Mouse (Mus musculus) hindbrain, postnatal 0 days (tissue): ENCODE measurements around the gene Klf2. TPM values are rescaled to one million over a fixed set of nuclear protein-coding genes. Genes with fewer than 3 reads are reported as not detected.

Experiments used
- ATAC-seq: fragments of 200-750 bp; cut with Nextera tagmentation; 2 replicates; pipeline ENCODE4 v1.8.0; 2017; ENCODE audit warnings: mild to moderate bottlenecking, moderate TSS enrichment, moderate library complexity
- DNase-seq: peaks from one replicate; pipeline ENCODE4 v3.0.0-alpha.2; 2015; ENCODE audit warnings: low spot score
- H3K27ac ChIP-seq: fragments of 300-500 bp; sonication (generic); 2 replicates; pipeline ENCODE4 v1.5.1; 2014; ENCODE audit warnings: mild to moderate bottlenecking
- H3K27me3 ChIP-seq: fragments of 300-500 bp; sonication (generic); 2 replicates; pipeline ENCODE4 v1.6.1; 2014; ENCODE audit warnings: low read length, mixed read lengths; ENCODE audit not compliant: insufficient read depth
- H3K36me3 ChIP-seq: fragments of 300-500 bp; sonication (generic); 2 replicates; pipeline ENCODE4 v1.6.1; 2014; ENCODE audit warnings: low read length, mixed read lengths; ENCODE audit not compliant: insufficient read depth
- H3K4me1 ChIP-seq: fragments of 300-500 bp; sonication (generic); 2 replicates; pipeline ENCODE4 v1.6.1; 2014; ENCODE audit warnings: antibody characterized with exemption, low read length, mixed read lengths; ENCODE audit not compliant: insufficient read depth
- H3K4me2 ChIP-seq: fragments of 300-500 bp; sonication (generic); 2 replicates; pipeline ENCODE4 v1.6.1; 2014; ENCODE audit warnings: low read depth, mild to moderate bottlenecking, low read length, moderate library complexity, mixed read lengths
- H3K4me3 ChIP-seq: fragments of 300-500 bp; sonication (generic); 2 replicates; pipeline ENCODE4 v1.5.1; 2014; ENCODE audit warnings: low read length
- H3K9ac ChIP-seq: fragments of 300-500 bp; sonication (generic); replicated peaks from 2 replicates; pipeline ENCODE4 v1.6.1; 2014; ENCODE audit warnings: mild to moderate bottlenecking, low read length, moderate library complexity, mixed read lengths
- H3K9me3 ChIP-seq: fragments of 300-500 bp; sonication (generic); 2 replicates; pipeline ENCODE4 v1.6.1; 2016; ENCODE audit warnings: low read length, mixed read lengths
- CTCF ChIP-seq: IDR thresholded peaks from 2 replicates; pipeline ENCODE4 v1.5.1; 2016; ENCODE audit warnings: antibody characterized with exemption, control low read depth, low read depth
- WGBS: fragments of 180-500 bp; shearing (Covaris S2); extraction: QIAGEN DNeasy Blood & Tissue Kit; methylation state at CpG from one replicate; pipeline ENCODE4 v1.1.7; 2014; 5-methylcytosine and 5-hydroxymethylcytosine counted together
- polyA plus RNA-seq: library from polyadenylated mRNA; unstranded; fragments of >200 nt; fragmentation: Nextera tagmentation; extraction: Ambion mirVana; gene quantifications from 2 replicates; pipeline ENCODE4 v1.2.1, GENCODE M21; 2015
- total RNA-seq: library from RNA; depleted of rRNA; stranded (reverse); fragments of >200 nt; gene quantifications from 2 replicates; pipeline ENCODE4 v1.2.3, GENCODE M21; 2014

The Klf2 gene
- total and polyA plus RNA-seq, 2 experiments from 2014 or later, result 8.2 to 9.9 TPM

DNA sequence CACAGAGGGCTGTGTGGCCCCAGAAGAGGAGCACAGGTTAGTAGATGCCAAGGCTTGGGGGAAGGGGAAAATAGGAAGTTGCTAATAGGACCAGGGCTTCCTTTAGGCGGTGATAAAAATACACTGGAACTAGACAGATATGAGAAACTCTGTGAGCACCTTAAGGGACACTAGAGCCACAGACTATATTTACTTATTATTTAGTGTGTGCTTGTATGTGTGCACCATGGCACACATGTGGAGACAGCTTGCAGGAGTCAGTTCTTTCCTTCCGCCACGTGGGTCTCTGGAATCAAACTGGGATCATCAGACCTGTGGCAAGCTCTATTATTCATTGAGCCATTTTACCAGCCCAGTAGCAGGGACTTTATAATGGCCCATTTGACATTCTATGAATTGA is 23.7 kb upstream of the Klf2 start:
- Histone ChIP-seq H3K4me2 (peak overlapping the region; percentile 36; the same call in 1 of the 2 replicates), H3K4me1 (no peaks in the 10 kb centered on the region), H3K36me3 (no peaks in the 10 kb centered on the region), H3K4me3 (no peak overlapping the region), H3K9me3 (no peaks in the 10 kb centered on the region), H3K27me3 (no peaks in the 10 kb centered on the region), H3K27ac (peak overlapping the region; percentile 66), H3K9ac (no peak overlapping the region)
- DNase-seq (no peak), ATAC-seq (0 out of 2 replicates have a peak, but pooled peaks have one; percentile 19)
- WGBS, result 55% methylated on average over 3 of the region's 3 CpGs
- TF ChIP-seq CTCF, result no peak

DNA sequence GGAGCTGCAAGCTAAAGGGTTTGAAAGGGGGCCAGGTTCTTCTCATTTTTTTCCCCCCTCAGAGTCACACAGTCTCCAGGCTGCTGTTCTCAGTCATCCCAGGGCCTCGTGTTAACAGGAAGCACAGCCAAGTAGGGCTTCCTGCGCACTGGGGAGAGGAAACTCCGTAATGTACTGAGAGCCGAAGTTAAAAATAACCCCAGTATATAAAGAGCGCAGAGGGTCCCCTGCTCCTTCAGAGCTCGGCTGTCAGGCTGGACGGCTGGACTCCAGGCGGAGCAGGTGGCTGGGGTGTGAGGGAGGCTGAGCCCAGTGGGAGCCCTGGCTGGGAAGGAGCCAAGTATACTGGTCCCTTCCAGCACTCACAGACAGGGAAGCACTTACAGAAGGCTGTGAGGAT is 23.2 kb upstream of the Klf2 start:
- Histone ChIP-seq H3K9me3 (no peaks in the 10 kb centered on the region), H3K4me3 (no peak overlapping the region), H3K36me3 (no peaks in the 10 kb centered on the region), H3K27ac (peak overlapping the region; percentile 66), H3K4me2 (peak overlapping the region; percentile 36; the same call in 1 of the 2 replicates), H3K27me3 (no peaks in the 10 kb centered on the region), H3K9ac (no peak overlapping the region), H3K4me1 (no peaks in the 10 kb centered on the region)
- TF ChIP-seq CTCF, result no peak
- DNase-seq (peak; percentile 78), ATAC-seq (peak; percentile 86)
- 22% methylated on average over 8 of the region's 8 CpGs for WGBS

GRCm38 (mm10) chr8:72296561-72296960 is 22.3 kb upstream of the Klf2 start:
- no peaks in the 10 kb centered on the region for H3K36me3 ChIP-seq
- TF ChIP-seq CTCF, result no peak
- H3K27ac ChIP-seq, result no peak overlapping the region
- no peaks in the 10 kb centered on the region for H3K4me1 ChIP-seq
- no peak overlapping the region for H3K4me2 ChIP-seq
- H3K9me3 ChIP-seq, result no peaks in the 10 kb centered on the region
- ATAC-seq (no peak), DNase-seq (no peak)
- 92% methylated on average over 7 of the region's 8 CpGs for WGBS
- H3K27me3 ChIP-seq, result no peaks in the 10 kb centered on the region
- H3K9ac ChIP-seq, result no peak overlapping the region
- H3K4me3 ChIP-seq, result no peak overlapping the region

GRCm38 (mm10) chr8:72298928-72299327 is 19.9 kb upstream of the Klf2 start:
- no peak for DNase-seq
- no peak overlapping the region for H3K27ac ChIP-seq
- H3K36me3 ChIP-seq, result no peaks in the 10 kb centered on the region
- no peaks in the 10 kb centered on the region for H3K9me3 ChIP-seq
- no peaks in the 10 kb centered on the region for H3K4me1 ChIP-seq
- 89% methylated on average over 1 of the region's 1 CpGs for WGBS
- no peaks in the 10 kb centered on the region for H3K27me3 ChIP-seq
- TF ChIP-seq CTCF, result no peak
- no peak overlapping the region for H3K4me2 ChIP-seq
- ATAC-seq, result no peak
- H3K9ac ChIP-seq, result no peak overlapping the region
- no peak overlapping the region for H3K4me3 ChIP-seq

DNA sequence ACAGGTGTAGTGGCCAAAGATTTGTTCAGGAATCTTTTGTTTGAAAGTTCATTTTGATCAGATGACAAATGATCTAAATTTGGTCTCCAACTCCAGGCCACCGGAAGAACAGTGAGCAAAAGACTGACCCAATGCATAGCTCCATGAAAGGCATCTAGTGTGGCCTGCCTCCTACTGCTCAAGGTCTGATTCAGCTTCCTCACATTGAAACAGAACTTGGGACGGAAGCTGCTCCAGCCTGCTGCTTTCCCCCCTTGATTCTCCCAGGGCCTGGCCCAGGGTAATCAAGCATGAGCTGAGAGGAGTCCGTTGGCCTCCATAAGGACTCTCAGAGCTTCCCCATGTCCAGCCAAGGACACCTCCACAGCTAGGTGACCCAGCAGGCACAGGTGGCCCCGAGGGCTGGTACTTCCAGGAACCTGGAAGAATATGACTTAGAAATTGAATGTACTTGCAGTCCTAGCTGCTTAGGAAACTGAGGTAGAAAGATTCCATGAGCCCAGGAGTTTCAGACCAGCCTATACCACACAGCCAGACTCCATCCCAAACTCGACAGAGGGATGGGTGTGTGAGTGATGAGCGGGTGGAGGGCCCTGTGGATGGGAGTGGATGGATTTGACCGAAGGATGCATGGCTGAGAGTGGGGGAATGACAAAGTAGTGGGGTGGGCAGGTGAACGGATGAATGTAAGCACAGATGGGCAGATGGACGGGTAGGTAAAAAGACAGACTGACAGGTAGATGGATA is 18.0 kb upstream of the Klf2 start:
- H3K27ac ChIP-seq, result no peak overlapping the region
- no peak overlapping the region for H3K4me2 ChIP-seq
- ATAC-seq, result no peak
- WGBS, result 80% methylated on average over 9 of the region's 9 CpGs
- H3K9me3 ChIP-seq, result no peaks in the 10 kb centered on the region
- no peak overlapping the region for H3K4me3 ChIP-seq
- H3K27me3 ChIP-seq, result no peaks in the 10 kb centered on the region
- TF ChIP-seq CTCF, result no peak
- no peak for DNase-seq
- H3K4me1 ChIP-seq, result no peaks in the 10 kb centered on the region
- no peaks in the 10 kb centered on the region for H3K36me3 ChIP-seq
- no peak overlapping the region for H3K9ac ChIP-seq

DNA sequence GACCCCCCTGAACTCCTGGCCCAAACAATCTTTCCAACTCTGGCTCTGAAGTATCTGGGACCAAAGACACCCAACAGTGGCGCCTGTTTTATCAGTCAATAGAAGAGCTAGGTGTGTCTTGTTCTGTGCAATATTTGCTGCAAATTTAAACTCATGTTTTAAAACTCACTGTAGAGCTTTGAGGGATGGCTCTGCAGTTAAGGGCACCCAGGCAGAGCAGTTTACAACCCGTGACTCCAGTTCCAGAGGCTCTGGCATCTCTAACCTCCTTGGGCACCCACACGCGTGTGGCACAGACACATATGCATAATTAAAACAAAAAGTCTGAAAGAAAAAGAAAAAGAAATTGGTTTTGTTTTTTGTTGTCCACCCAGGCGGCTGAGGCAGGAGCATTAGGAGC is 17.3 kb upstream of the Klf2 start:
- no peak overlapping the region for H3K4me2 ChIP-seq
- ATAC-seq, result no peak
- H3K27me3 ChIP-seq, result no peaks in the 10 kb centered on the region
- 90% methylated on average over 5 of the region's 5 CpGs for WGBS
- no peaks in the 10 kb centered on the region for H3K9me3 ChIP-seq
- H3K4me3 ChIP-seq, result no peak overlapping the region
- H3K27ac ChIP-seq, result no peak overlapping the region
- H3K36me3 ChIP-seq, result no peaks in the 10 kb centered on the region
- no peaks in the 10 kb centered on the region for H3K4me1 ChIP-seq
- no peak for TF ChIP-seq CTCF
- H3K9ac ChIP-seq, result no peak overlapping the region
- DNase-seq, result no peak

DNA sequence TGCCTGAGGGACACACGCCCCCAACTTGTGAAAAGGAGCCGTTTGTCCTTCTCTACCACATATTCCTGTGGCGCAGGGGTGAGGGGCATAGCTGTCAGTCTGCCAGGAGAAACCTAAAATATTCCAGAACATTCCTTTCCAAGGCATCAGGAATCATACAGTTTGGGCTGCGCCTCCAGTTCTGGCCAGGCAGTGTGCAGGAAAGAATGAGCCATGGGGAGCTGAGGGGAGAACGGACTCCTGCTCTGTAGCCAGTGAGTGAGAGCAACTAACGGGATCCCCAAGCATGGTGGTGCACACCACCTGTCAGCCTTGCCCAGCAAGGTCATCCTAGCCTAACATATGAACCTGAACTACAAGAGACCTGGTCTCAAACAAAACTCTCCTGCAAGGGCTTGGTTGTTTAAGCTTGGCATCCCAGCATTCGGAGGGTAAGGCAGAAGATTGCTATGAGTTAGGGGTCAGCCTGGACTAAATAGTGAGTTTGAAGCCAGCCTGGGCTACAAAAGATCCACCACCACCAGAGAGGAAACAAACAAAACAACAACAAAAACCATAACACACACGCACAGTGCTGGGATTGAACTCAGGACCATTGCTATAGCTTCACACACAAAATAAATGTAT is 15.7 kb upstream of the Klf2 start:
- Histone ChIP-seq H3K27me3 (no peaks in the 10 kb centered on the region), H3K4me2 (no peak overlapping the region), H3K4me3 (no peak overlapping the region), H3K4me1 (no peaks in the 10 kb centered on the region), H3K9me3 (no peaks in the 10 kb centered on the region), H3K9ac (no peak overlapping the region), H3K36me3 (no peaks in the 10 kb centered on the region), H3K27ac (peak overlapping the region; percentile 1; the same call in 1 of the 2 replicates)
- no peak for TF ChIP-seq CTCF
- DNase-seq (no peak), ATAC-seq (no peak)
- WGBS, result 75% methylated on average over 8 of the region's 8 CpGs
